Mouse (Mus musculus): Measurements from ENCODE around the gene Arhgap27.

The Arhgap27 gene

DNA sequence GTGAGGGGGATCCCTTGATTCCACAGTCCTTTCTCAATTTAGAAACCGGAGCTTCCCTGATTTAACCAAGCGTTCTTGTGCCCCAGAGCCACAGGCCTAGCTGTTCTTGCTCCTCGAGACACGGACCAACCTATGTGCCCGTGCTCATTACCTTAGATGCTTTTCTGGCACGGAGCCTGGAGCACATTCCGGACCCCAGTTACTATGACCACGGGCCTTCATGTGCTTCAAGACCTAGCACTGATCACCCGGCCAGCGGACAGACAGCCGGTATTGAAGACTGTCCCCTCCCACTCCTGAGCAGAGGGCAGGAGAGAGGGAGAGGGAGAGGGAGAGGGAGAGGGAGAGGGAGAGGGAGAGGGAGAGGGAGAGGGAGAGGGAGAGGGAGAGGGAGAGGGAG lies 8.2 kb downstream of the Arhgap27 start:
- peak; percentile 72 to 85 for DNase-seq

DNA sequence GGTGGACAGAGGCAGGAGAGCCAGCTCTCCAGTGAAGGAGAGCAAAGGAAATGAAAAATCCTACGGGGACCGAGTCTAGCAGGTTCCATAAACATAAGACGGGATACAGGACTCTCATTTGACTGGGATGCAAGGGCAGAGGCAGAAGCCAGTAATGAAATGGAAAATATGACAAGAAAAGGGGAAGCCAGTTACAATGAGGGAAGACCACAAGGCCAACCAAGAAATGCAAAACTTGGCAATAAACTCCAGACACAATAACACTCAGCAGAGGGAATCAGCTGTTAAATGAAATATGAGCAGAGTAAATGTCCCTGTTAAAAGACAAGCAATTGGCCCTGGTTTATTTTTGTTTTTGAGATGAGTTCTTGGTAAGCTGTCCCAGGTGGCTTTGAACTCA lies 9.5 kb downstream of the Arhgap27 start:
- no peak for DNase-seq

DNA sequence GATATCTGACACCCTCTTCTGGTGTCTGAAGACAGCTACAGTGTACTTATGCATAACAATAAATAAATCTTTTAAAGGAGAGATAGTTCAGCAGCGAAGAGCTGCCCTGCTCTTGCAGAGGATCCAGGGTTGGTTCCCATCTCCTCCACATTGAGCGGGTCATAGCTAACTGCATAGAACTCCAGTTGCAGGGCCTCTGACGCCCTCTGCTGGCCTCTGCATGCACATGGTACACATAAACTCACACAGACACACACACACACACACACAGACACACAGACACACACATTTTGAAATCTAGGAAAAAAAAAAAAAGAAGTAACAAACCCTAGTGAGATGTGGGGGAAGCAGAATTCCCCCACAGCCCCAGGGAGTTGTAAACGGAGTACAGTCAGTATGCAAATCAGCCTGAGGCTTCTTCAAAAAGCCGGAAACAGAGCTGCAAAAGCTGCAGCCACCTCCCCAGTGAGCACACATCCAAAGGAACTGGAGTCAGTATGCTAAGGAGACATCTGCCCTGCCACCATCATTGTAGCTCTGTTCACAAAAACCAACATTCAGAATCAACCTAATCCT lies 11.2 kb downstream of the Arhgap27 start:
- DNase-seq = no peak

DNA sequence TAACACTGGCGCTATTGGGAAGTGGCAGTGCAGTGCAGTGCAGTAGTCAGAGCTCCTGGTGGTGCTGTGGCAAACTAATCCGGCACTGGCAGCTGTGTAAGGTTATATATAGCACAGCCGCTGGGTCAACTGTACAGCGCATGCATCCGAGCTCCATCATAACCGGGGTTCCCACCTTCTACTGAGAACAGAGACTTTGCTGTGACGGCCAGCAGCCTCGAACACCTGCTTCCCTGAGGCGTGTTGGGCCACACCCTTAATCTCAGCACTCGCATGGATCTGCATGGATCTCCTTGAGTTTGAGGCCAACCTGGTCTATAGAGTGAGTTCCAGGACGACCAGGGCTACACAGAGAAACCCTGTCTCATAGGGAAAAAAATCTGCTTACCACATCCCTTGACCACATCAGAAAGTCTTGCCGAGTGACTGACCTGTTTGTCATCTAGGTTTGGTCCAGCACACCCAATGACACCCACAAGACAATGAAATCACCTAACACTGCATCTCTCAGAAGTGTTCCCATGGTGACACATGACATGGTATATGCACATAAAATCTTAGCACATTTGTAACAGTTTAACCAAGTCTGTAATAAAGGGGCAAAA lies 12.7 kb downstream of the Arhgap27 start:
- no peak for DNase-seq

DNA sequence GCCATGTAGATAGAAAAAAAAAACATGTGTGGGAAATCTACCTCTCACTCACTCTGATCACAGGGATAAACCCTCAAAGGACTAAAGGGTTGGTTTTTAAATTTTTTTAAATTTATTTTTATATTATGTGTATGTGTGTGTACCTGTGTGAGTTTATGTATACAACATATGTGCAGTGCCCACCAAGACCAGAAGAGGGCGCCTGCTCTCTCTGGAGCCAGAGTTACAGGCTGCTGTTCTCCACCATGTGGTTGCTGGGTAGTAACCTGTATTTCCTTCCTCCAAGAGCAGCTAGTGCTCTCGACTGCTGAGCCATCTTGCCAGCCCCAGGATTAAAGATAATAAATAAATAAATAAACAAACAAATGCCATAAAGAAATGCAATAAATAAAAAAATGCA lies 13.8 kb downstream of the Arhgap27 start:
- DNase-seq = no peak

DNA sequence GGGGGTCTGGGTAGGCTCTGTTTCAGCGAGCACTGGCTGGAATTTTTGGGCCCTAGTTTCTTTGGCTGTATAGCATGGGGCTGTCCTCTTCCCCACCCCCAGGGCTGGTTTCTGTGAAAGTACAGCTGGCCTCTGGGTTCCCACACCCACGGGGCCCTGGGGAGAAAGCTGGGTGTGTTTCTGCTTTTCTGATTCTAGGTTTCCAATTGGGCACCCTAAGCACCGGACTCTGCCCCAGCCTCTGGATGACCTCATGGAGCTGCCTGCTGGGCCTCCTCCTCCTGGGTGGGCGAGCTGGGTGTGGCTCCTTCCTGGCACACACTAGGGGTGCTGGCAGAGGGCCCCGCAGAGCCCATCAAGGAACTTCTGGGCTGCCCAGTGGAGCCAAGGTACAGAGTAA lies 16.8 kb downstream of the Arhgap27 start:
- peak; percentile 55 to 75 for DNase-seq

DNA sequence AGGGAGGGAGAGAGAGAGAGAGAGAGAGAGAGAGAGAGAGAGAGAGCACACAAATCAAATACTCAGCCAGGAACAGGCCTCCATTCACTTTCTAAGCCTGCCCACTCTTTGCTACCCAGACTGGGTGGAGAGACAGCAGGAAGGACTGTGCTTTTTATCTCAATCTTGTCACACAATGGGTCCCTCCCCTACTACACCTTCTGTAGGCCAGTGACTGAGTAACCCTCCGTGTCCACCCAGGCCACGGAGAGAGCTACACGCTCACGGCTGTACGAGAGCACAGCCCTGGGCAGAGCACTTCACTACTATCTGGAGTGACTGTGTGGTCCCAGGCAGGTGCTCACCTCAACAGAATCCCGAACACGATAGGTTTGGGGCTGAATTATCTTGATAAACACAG lies 17.3 kb downstream of the Arhgap27 start:
- DNase-seq = no peak

DNA sequence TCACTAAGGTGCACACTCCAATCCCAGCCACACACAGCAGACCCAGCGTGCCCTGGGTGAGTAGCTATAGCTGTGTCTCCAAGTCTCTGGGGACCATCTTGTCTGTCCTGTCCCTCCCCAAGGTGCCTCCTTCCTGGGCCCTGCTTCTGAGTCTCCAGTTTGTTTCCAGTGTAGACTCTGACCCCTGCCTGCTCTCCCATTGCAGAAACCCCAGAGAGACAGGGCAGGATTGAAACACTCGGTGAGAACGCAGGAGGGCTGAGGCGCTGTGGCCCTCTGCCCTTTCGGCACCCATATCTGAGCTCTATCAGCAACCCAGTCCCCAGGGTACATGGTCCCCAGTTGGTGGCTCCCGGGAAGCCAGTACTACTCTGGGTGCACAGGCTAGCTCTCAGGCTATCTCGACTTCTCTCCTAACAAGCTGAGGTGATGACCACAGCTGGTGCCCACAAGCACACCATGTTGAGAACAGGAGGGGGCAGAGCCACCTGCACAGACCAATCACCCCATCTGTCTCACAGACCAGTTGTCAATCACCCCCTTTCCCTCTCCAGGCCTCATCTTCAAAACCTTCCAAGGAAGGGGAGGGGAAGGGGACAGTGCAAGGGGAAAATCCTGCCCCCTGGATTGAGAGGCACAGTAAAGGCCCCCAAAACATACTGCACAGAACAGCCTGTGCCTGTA lies 17.9 kb downstream of the Arhgap27 start:
- no peak for DNase-seq

DNA sequence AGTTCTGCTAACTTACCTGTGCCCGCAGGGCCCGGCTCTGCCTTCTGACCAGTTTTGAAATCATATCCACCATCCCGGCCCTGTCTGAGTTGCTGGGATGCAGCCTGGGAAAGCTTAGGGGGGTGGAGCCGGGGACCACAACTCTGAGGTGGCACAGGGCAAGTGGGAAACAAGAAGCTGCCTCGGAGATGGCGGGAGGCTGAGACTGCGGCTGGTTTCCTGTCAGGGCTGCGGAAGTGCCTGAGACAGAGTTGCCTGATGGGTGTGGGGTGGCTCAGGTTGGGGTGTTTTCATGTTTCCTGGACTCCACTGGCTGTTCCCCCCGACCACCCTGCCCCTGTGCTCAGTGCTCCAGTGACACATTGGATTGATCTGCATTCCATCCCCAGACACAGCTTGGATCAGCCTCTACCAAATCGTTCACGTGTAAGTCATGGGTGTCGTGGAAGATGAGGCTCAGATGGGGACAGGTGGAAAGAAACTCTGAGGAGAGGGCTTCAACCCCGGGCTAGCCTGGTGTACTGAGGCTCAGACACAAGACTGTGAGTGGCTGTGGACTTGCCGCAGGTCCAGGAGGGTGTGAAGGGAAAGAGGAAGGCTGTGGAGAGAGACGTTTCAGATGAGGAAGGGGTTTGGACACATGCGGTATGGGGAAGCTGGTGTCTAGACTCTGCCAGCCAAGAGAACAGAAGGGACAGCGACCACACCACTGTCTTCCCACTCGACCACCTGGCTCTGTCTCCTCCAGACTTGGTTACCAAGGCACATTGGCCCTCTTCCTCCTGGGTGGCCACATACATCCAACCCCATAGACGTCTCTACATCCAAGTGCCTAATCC lies 18.8 kb downstream of the Arhgap27 start:
- peak in 1 of 2 experiments; percentile 32 for DNase-seq

DNA sequence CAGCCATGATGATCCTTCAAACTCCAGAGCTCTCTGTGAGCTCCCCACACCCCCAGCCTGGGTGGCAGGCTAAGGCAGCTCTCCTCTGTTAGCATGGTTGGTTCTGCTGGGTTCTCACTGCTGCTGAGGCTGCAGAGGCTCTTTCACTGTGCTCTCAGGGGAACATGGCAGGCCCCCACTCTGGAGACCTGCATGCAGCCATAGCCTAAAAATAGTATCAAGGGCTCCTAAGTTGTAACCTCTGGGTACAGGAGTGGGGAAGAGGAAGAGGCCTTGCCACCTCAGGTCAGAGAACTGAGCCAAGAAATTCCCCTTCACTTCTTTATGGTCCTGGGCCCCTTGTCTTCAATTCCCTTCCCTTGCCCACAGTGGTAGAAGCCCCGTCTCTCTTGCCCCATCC lies 19.6 kb downstream of the Arhgap27 start:
- DNase-seq = no peak

DNA sequence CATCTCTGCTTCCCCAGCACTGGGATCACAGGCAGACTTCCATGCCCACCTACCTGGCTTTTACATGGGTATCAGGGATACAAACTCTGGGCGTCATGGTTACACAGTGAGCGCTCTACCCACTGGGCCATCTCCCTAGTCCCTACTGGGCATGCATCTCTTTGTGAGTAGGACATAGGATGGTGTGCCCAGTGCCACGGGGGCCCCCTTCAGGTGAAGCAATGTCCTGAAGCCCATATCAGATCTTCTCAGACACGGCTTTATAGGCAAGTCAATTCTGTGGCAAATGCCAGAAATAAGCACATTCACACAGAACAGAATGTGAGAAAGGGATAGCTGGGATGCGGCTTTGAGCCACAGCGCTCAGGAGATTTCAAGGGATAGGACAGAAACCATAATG lies 20.4 kb downstream of the Arhgap27 start:
- no peak for DNase-seq

DNA sequence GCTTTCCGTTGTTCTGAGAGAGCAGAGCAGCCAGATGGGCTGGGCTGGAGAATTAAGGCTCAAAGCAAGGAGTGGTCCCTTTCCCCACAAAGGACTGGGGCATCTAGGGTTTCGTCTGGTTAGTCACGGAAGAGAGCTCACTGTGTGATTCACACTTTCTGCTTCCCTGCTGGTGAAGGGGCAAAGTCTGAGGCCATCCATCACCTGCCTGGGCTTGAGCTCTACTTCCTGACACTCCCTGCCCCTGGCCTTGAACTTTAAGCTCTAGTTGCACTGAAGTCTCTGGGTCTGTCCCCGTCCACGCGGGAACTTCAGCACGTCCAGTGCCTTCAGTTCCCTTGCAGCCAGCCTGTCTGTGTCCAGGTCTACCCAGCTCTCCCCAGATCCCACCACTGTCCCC lies 22.8 kb downstream of the Arhgap27 start:
- DNase-seq = peak; percentile 61 to 78

DNA sequence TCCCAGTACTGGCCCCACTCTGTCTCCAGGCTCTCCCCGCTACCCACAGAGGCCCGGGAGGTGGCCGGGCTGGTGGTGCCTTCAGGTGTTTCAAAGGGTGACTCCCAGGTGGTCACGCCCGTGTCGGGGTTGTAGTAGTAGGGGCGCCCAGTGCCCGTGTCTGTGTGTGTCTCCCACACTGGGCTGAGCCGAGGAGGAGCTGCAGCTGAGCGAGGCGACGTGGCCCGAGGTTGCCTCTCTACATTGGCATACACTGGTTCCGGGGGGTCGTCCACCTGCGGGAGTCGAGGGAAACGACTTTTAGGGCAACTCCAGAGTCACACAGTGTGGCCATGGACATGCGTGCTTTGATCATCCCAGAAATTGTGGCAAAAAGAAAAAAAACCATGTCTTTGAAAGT lies 23.4 kb downstream of the Arhgap27 start:
- no peak for DNase-seq

DNA sequence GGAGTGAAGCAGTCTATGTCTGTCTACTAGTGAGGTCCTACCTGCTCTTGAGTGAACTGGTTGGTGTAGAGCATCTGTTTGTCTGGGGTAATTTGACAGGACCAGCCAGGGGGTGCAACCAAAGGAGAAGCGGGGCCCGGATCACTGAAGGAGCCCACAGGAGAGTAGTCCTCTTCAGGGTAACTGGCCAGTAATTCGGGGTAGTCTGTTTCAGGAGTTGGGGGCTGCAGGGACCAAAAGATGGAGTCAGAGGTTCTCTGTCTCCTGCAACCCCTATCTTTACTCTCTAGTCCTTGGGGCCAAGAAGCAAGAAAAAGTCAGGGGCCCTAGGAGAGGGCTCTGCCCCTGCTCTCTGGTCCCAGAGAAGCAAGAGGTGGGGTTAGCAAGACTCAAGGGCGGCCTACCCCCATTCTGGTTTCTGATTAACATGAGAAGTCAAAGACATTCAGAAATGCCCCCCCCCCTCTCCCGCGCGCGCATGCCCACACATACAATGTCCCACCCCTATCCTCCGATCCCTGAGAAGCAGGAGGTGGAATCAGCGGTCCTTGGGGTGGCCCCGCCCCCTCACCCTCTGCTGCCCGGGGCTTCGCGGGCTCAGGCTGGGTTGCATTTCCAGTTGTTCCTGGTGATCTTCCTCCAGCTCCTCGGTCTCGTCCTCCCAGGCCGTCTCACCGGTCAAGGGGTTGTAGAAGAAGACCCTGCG lies 23.9 kb downstream of the Arhgap27 start:
- DNase-seq = peak; percentile 82 to 90

DNA sequence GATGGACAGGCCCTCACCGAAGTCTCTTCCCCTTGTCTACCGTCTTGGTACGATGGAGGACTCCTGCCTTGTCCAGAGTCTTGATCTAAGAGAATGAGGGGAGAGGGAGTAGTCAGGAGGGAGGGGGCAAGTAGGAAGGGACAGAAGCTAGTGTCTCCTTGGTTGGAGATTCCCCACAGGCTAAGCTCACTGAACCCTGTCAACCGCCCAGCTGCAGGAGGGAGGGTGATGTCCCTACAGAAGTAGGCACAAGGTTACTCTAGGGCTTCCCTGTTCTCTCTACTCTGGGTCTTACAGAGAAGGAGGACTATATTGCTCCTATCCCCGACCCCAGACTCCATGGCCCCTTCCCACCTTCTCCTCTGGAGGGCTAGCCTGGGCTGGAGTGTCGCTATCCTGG lies 24.8 kb downstream of the Arhgap27 start:
- DNase-seq = no peak

DNA sequence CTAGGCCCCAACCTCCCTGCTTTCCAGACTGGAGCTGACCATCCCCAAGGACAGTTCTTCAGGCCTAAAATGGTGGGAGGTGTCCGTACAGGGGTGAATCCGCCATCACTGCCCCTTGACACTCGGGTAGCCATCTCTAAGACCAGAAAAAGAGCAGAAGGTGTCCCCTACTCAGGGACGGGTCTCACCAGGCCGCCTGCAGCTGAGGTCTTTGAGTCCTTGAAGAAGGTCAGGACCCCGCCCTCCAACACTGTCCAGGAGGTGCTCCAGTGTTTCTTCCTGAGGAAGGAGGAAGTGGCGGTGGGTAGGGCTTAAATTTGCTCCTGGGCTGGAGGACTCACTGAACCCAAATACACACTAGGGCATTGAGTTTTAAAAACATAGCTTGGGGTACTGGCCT lies 25.4 kb downstream of the Arhgap27 start:
- no peak for DNase-seq

DNA sequence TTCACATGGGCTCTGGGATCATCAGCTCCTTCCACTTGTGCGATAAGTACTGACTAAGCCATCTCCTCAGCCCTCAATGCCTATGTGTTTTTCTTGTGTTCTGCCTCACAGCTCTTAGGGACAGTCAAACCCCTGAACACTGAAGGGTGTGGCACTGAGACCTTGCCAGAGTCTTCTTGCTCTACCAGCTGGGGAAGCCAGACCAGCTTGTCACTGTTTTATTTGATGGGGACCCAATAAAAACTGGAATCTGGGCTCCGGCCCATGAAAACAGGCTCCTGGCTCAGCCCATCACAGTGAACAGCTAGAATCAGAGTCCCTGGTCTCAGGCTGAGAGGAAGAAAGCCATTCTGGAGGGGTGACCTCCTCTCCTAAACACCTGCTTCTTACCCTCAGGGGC lies 26.3 kb downstream of the Arhgap27 start:
- DNase-seq = no peak

DNA sequence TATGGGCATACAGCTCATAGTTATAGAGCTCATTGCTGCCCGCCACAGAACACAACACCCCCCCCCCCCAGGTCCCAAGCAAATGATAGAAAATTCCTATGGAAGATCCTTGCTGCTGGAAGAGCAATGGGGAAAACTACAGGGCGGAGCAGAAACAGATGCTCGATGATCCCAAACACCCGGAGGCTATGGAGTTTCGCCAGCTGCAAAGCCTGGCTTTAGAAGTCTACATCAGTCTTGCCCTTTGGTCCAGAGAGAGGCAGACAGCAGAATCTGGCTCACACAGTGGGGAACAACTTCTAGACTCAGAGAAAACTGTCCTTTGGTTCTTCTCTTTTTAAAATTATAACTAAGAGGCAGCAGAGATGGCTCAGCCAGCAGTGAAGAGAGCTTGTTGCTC lies 27.9 kb downstream of the Arhgap27 start:
- peak; percentile 59 to 73 for DNase-seq

DNA sequence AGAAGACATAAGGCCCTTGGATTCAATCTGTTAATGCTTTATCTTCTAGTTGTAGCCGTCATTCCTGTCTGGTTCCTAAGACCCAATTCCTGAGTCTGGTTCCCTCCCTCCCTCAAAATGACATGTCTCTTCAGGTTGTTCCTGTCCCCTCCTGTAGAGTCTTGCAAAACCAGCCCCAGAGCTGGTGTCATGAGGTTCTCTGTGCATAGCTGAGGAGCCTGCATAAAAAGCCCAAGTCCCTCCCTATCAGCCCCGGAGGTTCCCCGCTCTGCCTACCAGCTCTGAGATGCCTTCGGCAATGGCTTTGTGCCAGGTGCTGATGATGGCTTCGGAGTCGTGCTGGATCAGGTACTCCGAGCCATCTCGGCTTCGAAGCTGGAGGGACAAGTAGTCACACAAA lies 28.6 kb downstream of the Arhgap27 start:
- DNase-seq = no peak

DNA sequence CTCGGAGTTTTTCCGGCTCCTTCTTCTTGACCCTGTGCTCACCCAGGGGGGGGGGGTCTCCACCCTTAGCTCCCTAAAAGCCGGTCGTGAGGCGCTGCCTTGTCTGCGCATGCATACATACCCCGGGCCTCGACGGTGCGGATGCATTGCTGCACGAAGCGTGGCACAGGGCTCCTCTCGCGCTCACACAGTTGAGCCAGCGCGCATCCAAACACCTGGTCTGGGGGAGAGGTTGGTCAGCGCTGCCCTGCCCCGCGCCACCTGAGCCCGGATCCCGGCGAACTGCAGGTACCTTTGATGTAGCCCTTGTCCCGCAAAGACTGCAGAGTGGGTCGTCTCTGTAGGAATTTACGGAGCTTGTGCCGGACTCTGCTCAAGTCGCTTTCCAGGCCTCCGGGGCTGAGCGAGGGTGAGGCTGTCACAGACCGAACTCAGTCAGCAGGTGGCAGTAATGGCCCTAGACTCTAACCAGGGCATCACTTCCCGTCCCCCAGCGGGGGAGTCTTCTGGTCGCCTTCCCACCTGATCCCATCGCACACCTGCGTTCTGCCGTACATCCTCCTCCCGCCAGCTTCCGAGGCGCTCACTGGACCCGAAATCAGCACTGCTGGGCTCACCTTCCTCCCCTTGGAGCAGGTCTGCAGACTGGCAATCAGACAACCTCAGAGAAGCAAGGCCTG lies 29.6 kb downstream of the Arhgap27 start:
- DNase-seq = peak; percentile 79 to 86

DNA sequence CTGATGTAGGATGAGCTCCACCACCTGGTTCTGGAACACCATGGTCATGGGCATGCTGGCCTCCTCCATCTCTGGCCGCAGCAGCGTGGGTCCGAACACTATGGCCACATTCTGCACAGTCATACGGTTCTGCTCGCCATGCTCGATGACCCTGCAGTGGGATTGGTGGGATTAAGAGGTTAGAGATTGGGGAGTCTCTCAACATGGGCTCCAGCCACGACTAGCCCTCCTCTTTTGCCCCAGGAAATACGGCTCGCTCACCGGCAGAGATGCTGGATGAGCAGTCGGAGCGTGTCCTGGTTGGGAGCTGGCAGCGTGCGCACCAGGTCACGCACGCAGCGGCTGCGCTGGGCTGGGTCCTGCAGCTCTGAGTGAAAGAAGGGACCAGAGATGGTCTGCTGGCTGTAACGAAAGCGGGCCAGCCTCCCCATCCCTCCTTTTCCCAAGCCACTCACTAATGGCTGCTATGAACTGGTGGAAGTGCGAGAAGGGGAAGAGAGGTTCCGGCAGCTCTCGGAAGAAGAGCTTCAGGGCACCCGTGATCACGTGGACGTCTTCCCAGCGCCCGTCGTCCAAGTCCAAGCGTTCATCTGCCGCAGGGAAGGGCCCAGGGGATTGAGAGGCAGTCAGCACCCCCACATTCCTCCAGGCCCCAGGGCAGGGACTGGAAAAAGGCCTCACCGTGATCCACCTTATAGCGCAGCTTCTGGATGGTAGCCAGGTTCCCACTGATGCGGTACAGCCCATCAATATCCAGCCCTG lies 30.4 kb downstream of the Arhgap27 start:
- no peak for DNase-seq
